Mouse (Mus musculus): ENCODE measurements at regions not wholly inside any gene's neighbourhood (a gene's known extent, or its start where the extent isn't known, plus 50 kb on each side); places are given as distances from the start of the nearest gene placed in this dataset.

DNA sequence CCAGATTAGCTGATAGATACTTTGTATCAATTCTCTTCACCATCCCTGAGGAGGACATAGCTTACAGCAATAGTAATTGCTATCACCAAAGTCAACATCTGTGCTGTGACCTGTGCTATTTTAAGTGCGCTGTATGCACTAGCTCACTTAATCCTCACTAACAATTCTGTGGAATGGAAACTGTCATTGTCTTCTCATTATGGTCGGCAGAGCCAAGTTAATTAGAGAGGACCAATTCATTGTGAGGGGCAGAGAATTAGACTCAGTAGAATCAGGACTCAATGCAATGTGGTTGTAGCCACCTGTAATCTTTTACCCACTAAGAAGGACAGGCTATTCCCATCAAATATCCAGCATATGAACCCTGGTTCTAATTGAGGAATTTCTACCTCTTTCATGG is 145.3 kb downstream of the Arrdc4 start:
- TF ChIP-seq ZC3H11A (IDR thresholded peaks at IDR 0.05; ENCODE audit: borderline replicate concordance, low read depth, low read length): no peak
- TF ChIP-seq CHD2 (IDR thresholded peaks at IDR 0.05; ENCODE audit: low read depth, low read length): no peak
- no peak for TF ChIP-seq MAFK (IDR thresholded peaks at IDR 0.05; ENCODE audit: insufficient read depth, low read depth, low read length)
- TF ChIP-seq HCFC1 (IDR thresholded peaks at IDR 0.05; ENCODE audit: borderline replicate concordance, insufficient read depth, low read length): no peak

All from ES-E14 (cell line).